ENCODE assay signal across 9 mouse cellular contexts in genomic region chr7:27395521-27396183, GRCm38 (mm10). TPM values are rescaled to one million over a fixed set of nuclear protein-coding genes. Genes with fewer than 3 reads are reported as not detected.
A peak's percentile ranks its signal among the peaks of the same experiment; 100 is the strongest.
DNase-seq lines count a peak whose midpoint lies in the region; ATAC-seq and TF ChIP-seq lines count a peak whose summit lies in the region.
"Had no signal": no experiment of that assay in that cellular context is flagged by ENCODE, and none has a peak within 500 bp of the region (broad histone marks: within the 10 kb centered on the region; RNA-seq: fewer than 3 reads in every experiment).

No protein-coding gene starts in this region.

- 2% methylated on average over 22 of the region's 22 CpGs for WGBS in hindbrain, postnatal 0 days
- WGBS in neural tube, embryonic 15.5 days, result 2% methylated on average over 22 of the region's 22 CpGs

- H3K4me2 ChIP-seq in hindbrain, postnatal 0 days (ENCODE audit: low read depth, low read length), result peak overlapping the region; percentile 73
- H3K4me2 ChIP-seq in neural tube, embryonic 15.5 days, result peak overlapping the region; percentile 83

- DNase-seq in left cerebral cortex, postnatal 36 days (ENCODE audit: low spot score in 2 of 2), result peak; percentile 48 to 49
- DNase-seq in left cerebral cortex, postnatal 4 days, result no peak
- no peak for DNase-seq in hindbrain, postnatal 0 days (ENCODE audit: low spot score)
- no peak for DNase-seq in gastrocnemius, adult 18-20 months (ENCODE audit: low spot score)
- DNase-seq in urinary bladder, postnatal 14 days (ENCODE audit: low spot score), result no peak

- TF ChIP-seq CTCF in cortical plate, adult 2 months (IDR thresholded peaks at IDR 0.05; ENCODE audit: extremely low read depth, insufficient read depth, low read length), result no peak
- TF ChIP-seq CTCF in hindbrain, postnatal 0 days (IDR thresholded peaks at IDR 0.05; ENCODE audit: low read depth), result no peak

- H3K27me3 ChIP-seq in hindbrain, postnatal 0 days (ENCODE audit: insufficient read depth, low read length), result peaks cover 13% of the 10 kb centered on the region; the same call in 1 of the 2 replicates
- peaks cover 86% of the 10 kb centered on the region for H3K27me3 ChIP-seq in neural tube, embryonic 15.5 days (replicated peaks)

- ATAC-seq in hindbrain, postnatal 0 days, result peak; percentile 28
- ATAC-seq in neural tube, embryonic 15.5 days (ENCODE audit: low FRiP score), result peak; percentile 33; the same call in 1 of the 2 replicates

- no peaks in the 10 kb centered on the region for H3K9me3 ChIP-seq in hindbrain, postnatal 0 days (ENCODE audit: low read length)
- H3K9me3 ChIP-seq in neural tube, embryonic 15.5 days (replicated peaks), result no peaks in the 10 kb centered on the region

- H3K36me3 ChIP-seq in hindbrain, postnatal 0 days (ENCODE audit: insufficient read depth, low read length), result peaks cover 10% of the 10 kb centered on the region; the same call in 1 of the 2 replicates
- peaks cover 18% of the 10 kb centered on the region for H3K36me3 ChIP-seq in neural tube, embryonic 15.5 days

- H3K9ac ChIP-seq in hindbrain, postnatal 0 days (replicated peaks; ENCODE audit: low read length), result peak overlapping the region; percentile 62
- no peak overlapping the region for H3K9ac ChIP-seq in neural tube, embryonic 15.5 days (replicated peaks)

- H3K4me1 ChIP-seq in cortical plate, adult 2 months (ENCODE audit: control insufficient read depth, insufficient read depth, low read length), result 0 out of 2 replicates have a peak, but pooled peaks cover under 1% of the 10 kb centered on the region
- peaks cover 6% of the 10 kb centered on the region; the same call in 1 of the 2 replicates for H3K4me1 ChIP-seq in hindbrain, postnatal 0 days (ENCODE audit: insufficient read depth, low read length)
- H3K4me1 ChIP-seq in neural tube, embryonic 15.5 days, result peaks cover 18% of the 10 kb centered on the region

- peak overlapping the region; percentile 84 for H3K4me3 ChIP-seq in cortical plate, adult 2 months (ENCODE audit: insufficient read depth, low read length)
- H3K4me3 ChIP-seq in hindbrain, postnatal 0 days (ENCODE audit: low read length), result peak overlapping the region; percentile 53
- H3K4me3 ChIP-seq in neural tube, embryonic 15.5 days (replicated peaks), result peak overlapping the region; percentile 49

- peak; percentile 54; the same call in 1 of the 2 replicates for TF ChIP-seq POLR2A in cortical plate, adult 2 months (IDR thresholded peaks at IDR 0.05; ENCODE audit: extremely low read depth, insufficient read depth, low read length)

- peak overlapping the region; percentile 96 for H3K27ac ChIP-seq in cortical plate, adult 2 months (ENCODE audit: insufficient read depth, low read length)
- peak overlapping the region; percentile 20; the same call in 1 of the 2 replicates for H3K27ac ChIP-seq in hindbrain, postnatal 0 days
- H3K27ac ChIP-seq in neural tube, embryonic 15.5 days (replicated peaks), result no peak overlapping the region

- intact Hi-C loops in left cerebral cortex, postnatal 36 days (cut with DNase I), result loop anchor here (1.0 to 2.0 kb wide), 2 partner anchors 51 to 56 kb away; partner anchors contain the start of genes Blvrb and Sptbn4
- intact Hi-C loops in left cerebral cortex, postnatal 4 days (cut with DNase I), result no loop called here

RNA-seq across cellular contexts. Expression of gene Gm20479, which starts 38.4 kb away (rescaled TPM):
- not detected for total RNA-seq in left cerebral cortex, postnatal 36 days (2021)
- not detected for total RNA-seq in left cerebral cortex, postnatal 4 days (2021)
- polyA plus RNA-seq in cortical plate, adult 2 months (2012; rRNA removed), result 0.75 TPM in 1 of 2 replicates, not detected in the other
- not detected in 2 replicates for total RNA-seq in hindbrain, postnatal 0 days (2014; rRNA removed)
- polyA plus RNA-seq in hindbrain, postnatal 0 days (2015; fragmentation: Nextera tagmentation; extraction: Ambion mirVana), result not detected in 2 replicates
- not detected in 2 replicates for polyA plus RNA-seq in neural tube, embryonic 15.5 days (2015; fragmentation: Nextera tagmentation; extraction: Ambion mirVana)
- total RNA-seq in gastrocnemius, adult 18-20 months (2021), result under 1 TPM in 1 of 2 experiments, not detected in 1; 0.57 TPM
- total RNA-seq: left cerebral cortex, adult 18-20 months had no signal
- polyA plus RNA-seq: brain, embryonic 14.5 days had no signal

RNA-seq across cellular contexts. Expression of gene Shkbp1, which starts 39.8 kb away (rescaled TPM):
- total RNA-seq in left cerebral cortex, postnatal 36 days (2021), result 10 to 100 TPM; 12.4 to 35.7 TPM
- total RNA-seq in left cerebral cortex, postnatal 4 days (2021), result 10 to 100 TPM; 47.2 to 52.4 TPM
- polyA plus RNA-seq in cortical plate, adult 2 months (2012; rRNA removed), result 64.2 and 73.8 TPM in 2 replicates
- 27.0 and 31.2 TPM in 2 replicates for total RNA-seq in hindbrain, postnatal 0 days (2014; rRNA removed)
- 20.0 and 20.2 TPM in 2 replicates for polyA plus RNA-seq in hindbrain, postnatal 0 days (2015; fragmentation: Nextera tagmentation; extraction: Ambion mirVana)
- 28.9 and 33.4 TPM in 2 replicates for polyA plus RNA-seq in neural tube, embryonic 15.5 days (2015; fragmentation: Nextera tagmentation; extraction: Ambion mirVana)
- 1 to 10 TPM; 2.2 to 3.0 TPM for total RNA-seq in gastrocnemius, adult 18-20 months (2021)

RNA-seq across cellular contexts. Expression of gene Sptbn4, which starts 51.8 kb away (rescaled TPM):
- total RNA-seq in left cerebral cortex, postnatal 36 days (2021), result 100 to 1,000 TPM; 124 to 166 TPM
- 10 to 100 TPM; 75.3 to 82.5 TPM for total RNA-seq in left cerebral cortex, postnatal 4 days (2021)
- 149 and 162 TPM in 2 replicates for polyA plus RNA-seq in cortical plate, adult 2 months (2012; rRNA removed)
- 24.1 and 24.8 TPM in 2 replicates for total RNA-seq in hindbrain, postnatal 0 days (2014; rRNA removed)
- polyA plus RNA-seq in hindbrain, postnatal 0 days (2015; fragmentation: Nextera tagmentation; extraction: Ambion mirVana), result 2.8 and 3.4 TPM in 2 replicates
- 3.7 TPM in 2 replicates for polyA plus RNA-seq in neural tube, embryonic 15.5 days (2015; fragmentation: Nextera tagmentation; extraction: Ambion mirVana)
- total RNA-seq in gastrocnemius, adult 18-20 months (2021), result not detected

RNA-seq across cellular contexts. Expression of gene Blvrb, which starts 52.1 kb away (rescaled TPM):
- 10 to 100 TPM; 17.0 to 18.0 TPM for total RNA-seq in left cerebral cortex, postnatal 36 days (2021)
- 10 to 100 TPM in 1 of 2 experiments, 1 to 10 TPM in 1; 9.7 to 12.2 TPM for total RNA-seq in left cerebral cortex, postnatal 4 days (2021)
- 15.8 and 16.6 TPM in 2 replicates for polyA plus RNA-seq in cortical plate, adult 2 months (2012; rRNA removed)
- 19.7 and 23.9 TPM in 2 replicates for total RNA-seq in hindbrain, postnatal 0 days (2014; rRNA removed)
- 23.0 and 23.4 TPM in 2 replicates for polyA plus RNA-seq in hindbrain, postnatal 0 days (2015; fragmentation: Nextera tagmentation; extraction: Ambion mirVana)
- 24.5 and 26.1 TPM in 2 replicates for polyA plus RNA-seq in neural tube, embryonic 15.5 days (2015; fragmentation: Nextera tagmentation; extraction: Ambion mirVana)
- 10 to 100 TPM; 12.5 to 12.7 TPM for total RNA-seq in gastrocnemius, adult 18-20 months (2021)

RNA-seq across cellular contexts. Expression of gene Ltbp4, which starts 58.2 kb away (rescaled TPM):
- total RNA-seq in left cerebral cortex, postnatal 36 days (2021), result 10 to 100 TPM; 36.3 to 50.7 TPM
- total RNA-seq in left cerebral cortex, postnatal 4 days (2021), result 10 to 100 TPM; 41.9 to 52.7 TPM
- 54.5 and 62.3 TPM in 2 replicates for polyA plus RNA-seq in cortical plate, adult 2 months (2012; rRNA removed)
- total RNA-seq in hindbrain, postnatal 0 days (2014; rRNA removed), result 34.8 and 41.2 TPM in 2 replicates
- polyA plus RNA-seq in hindbrain, postnatal 0 days (2015; fragmentation: Nextera tagmentation; extraction: Ambion mirVana), result 10.5 and 10.6 TPM in 2 replicates
- polyA plus RNA-seq in neural tube, embryonic 15.5 days (2015; fragmentation: Nextera tagmentation; extraction: Ambion mirVana), result 10.7 and 17.8 TPM in 2 replicates
- total RNA-seq in gastrocnemius, adult 18-20 months (2021), result 10 to 100 TPM; 55.8 to 66.9 TPM

Comparison
In these comparisons a context has a peak if more than half of its experiments do, and no peak if none do; other contexts are left out.
1. DNase-seq: peak in left cerebral cortex, postnatal 36 days (2 of 2); none in left cerebral cortex, postnatal 4 days (single experiment), hindbrain, postnatal 0 days (single experiment), gastrocnemius, adult 18-20 months (single experiment) and urinary bladder, postnatal 14 days (single experiment).
2. RNA of gene Sptbn4, which starts 51.8 kb away (total RNA-seq): 124 to 166 TPM in left cerebral cortex, postnatal 36 days, 75.3 to 82.5 TPM in left cerebral cortex, postnatal 4 days and 24.1 to 24.8 TPM in hindbrain, postnatal 0 days; not detected in gastrocnemius, adult 18-20 months; every median in the first group is over 10 times any median in the second.
3. Peak in every context shown above with its lines, with median percentiles within 50 percentile points of each other: H3K4me3 ChIP-seq.